Mouse (Mus musculus) heart, postnatal 0 days (tissue): ENCODE data around the gene Brf1.

Source experiments
- CTCF ChIP-seq: IDR thresholded peaks from 2 replicates; pipeline ENCODE4 v1.5.1; 2016; ENCODE audit warnings: antibody characterized with exemption, control low read depth, low read depth
- EP300 ChIP-seq: IDR thresholded peaks from 2 replicates; pipeline ENCODE4 v1.6.1; 2016; ENCODE audit warnings: antibody characterized with exemption, low read depth

- TF ChIP-seq CTCF, result no peak
- 0 out of 2 replicates have a peak, but pooled peaks have one; percentile 25 for TF ChIP-seq EP300
Observed at GRCm38 (mm10) chr12:113035093-113035492, 34.6 kb upstream of the Brf1 start.
